Mouse (Mus musculus): ENCODE measurements around the gene Enkur. TPM values are rescaled to one million over a fixed set of nuclear protein-coding genes. Genes with fewer than 3 reads are reported as not detected.
A peak's percentile ranks its signal among the peaks of the same experiment; 100 is the strongest.

Enkur gene
- polyA plus RNA-seq, 1 experiment from 2014 or later, result 2.3 TPM

- Histone ChIP-seq H3K27ac (no peak overlapping the region), H3K36me3 (replicated peaks) (no peaks in the 10 kb centered on the region), H3K4me3 (replicated peaks) (no peak overlapping the region), H3K4me2 (no peak overlapping the region), H3K4me1 (no peaks in the 10 kb centered on the region), H3K9ac (no peak overlapping the region), H3K9me3 (no peaks in the 10 kb centered on the region), H3K27me3 (no peaks in the 10 kb centered on the region)
- ATAC-seq (ENCODE audit: low FRiP score), result no peak
- 92% methylated on average over 9 of the region's 9 CpGs for WGBS
Observed at GRCm38 (mm10) chr2:21222453-21223384, 17.6 kb upstream of the Enkur start.

- H3K27ac ChIP-seq, result no peak overlapping the region
- no peak for ATAC-seq (ENCODE audit: low FRiP score)
- peaks cover 33% of the 10 kb centered on the region for H3K36me3 ChIP-seq (replicated peaks)
- no peak overlapping the region for H3K4me3 ChIP-seq (replicated peaks)
- no peaks in the 10 kb centered on the region for H3K27me3 ChIP-seq
- H3K9me3 ChIP-seq, result no peaks in the 10 kb centered on the region
- no peak overlapping the region for H3K9ac ChIP-seq
- 96% methylated on average over 2 of the region's 2 CpGs for WGBS
- no peaks in the 10 kb centered on the region for H3K4me1 ChIP-seq
- H3K4me2 ChIP-seq, result no peak overlapping the region
Observed at GRCm38 (mm10) chr2:21215284-21215683, 10.1 kb upstream of the Enkur start.

- no peak for ATAC-seq (ENCODE audit: low FRiP score)
- H3K4me1 ChIP-seq, result no peaks in the 10 kb centered on the region
- no peak overlapping the region for H3K9ac ChIP-seq
- H3K27ac ChIP-seq, result no peak overlapping the region
- no peak overlapping the region for H3K4me3 ChIP-seq (replicated peaks)
- peaks cover 33% of the 10 kb centered on the region for H3K36me3 ChIP-seq (replicated peaks)
- H3K9me3 ChIP-seq, result no peaks in the 10 kb centered on the region
- no peak overlapping the region for H3K4me2 ChIP-seq
- H3K27me3 ChIP-seq, result no peaks in the 10 kb centered on the region
Observed at GRCm38 (mm10) chr2:21214322-21214721, 9.2 kb upstream of the Enkur start.

- H3K4me3 ChIP-seq (replicated peaks), result no peak overlapping the region
- H3K4me1 ChIP-seq, result peaks cover 10% of the 10 kb centered on the region
- WGBS, result 90% methylated on average over 6 of the region's 6 CpGs
- H3K27ac ChIP-seq, result no peak overlapping the region
- H3K27me3 ChIP-seq, result no peaks in the 10 kb centered on the region
- ATAC-seq (ENCODE audit: low FRiP score), result no peak
- H3K9ac ChIP-seq, result no peak overlapping the region
- H3K4me2 ChIP-seq, result no peak overlapping the region
- H3K9me3 ChIP-seq, result no peaks in the 10 kb centered on the region
- peaks cover 22% of the 10 kb centered on the region for H3K36me3 ChIP-seq (replicated peaks)
Observed at GRCm38 (mm10) chr2:21211361-21211760, 6.2 kb upstream of the Enkur start.

- H3K4me3 ChIP-seq (replicated peaks), result peak overlapping the region; percentile 64
- peaks cover 1% of the 10 kb centered on the region; the same call in 1 of the 2 replicates for H3K36me3 ChIP-seq (replicated peaks)
- H3K9ac ChIP-seq, result peak overlapping the region; percentile 77
- ATAC-seq (ENCODE audit: low FRiP score), result no peak
- peaks cover 18% of the 10 kb centered on the region for H3K4me1 ChIP-seq
- 41% methylated on average over 6 of the region's 6 CpGs for WGBS
- H3K9me3 ChIP-seq, result no peaks in the 10 kb centered on the region
- peak overlapping the region; percentile 84; the same call in 1 of the 2 replicates for H3K27ac ChIP-seq
- no peaks in the 10 kb centered on the region for H3K27me3 ChIP-seq
- H3K4me2 ChIP-seq, result peak overlapping the region; percentile 74
Observed at GRCm38 (mm10) chr2:21206278-21206677, 1.1 kb upstream of the Enkur start.

- H3K9me3 ChIP-seq, result no peaks in the 10 kb centered on the region
- peak overlapping the region; percentile 64 for H3K4me3 ChIP-seq (replicated peaks)
- WGBS, result under 1% methylated on average over 19 of the region's 19 CpGs
- ATAC-seq (ENCODE audit: low FRiP score), result peak; percentile 89
- no peaks in the 10 kb centered on the region for H3K36me3 ChIP-seq (replicated peaks)
- H3K9ac ChIP-seq, result peak overlapping the region; percentile 77
- no peaks in the 10 kb centered on the region for H3K27me3 ChIP-seq
- peak overlapping the region; percentile 74 for H3K4me2 ChIP-seq
- H3K27ac ChIP-seq, result peak overlapping the region; percentile 84
- H3K4me1 ChIP-seq, result peaks cover 18% of the 10 kb centered on the region
Observed at GRCm38 (mm10) chr2:21205831-21206159, 630 bp upstream of the Enkur start.

- no peaks in the 10 kb centered on the region for H3K36me3 ChIP-seq (replicated peaks)
- no peak overlapping the region for H3K27ac ChIP-seq
- peaks cover 14% of the 10 kb centered on the region for H3K4me1 ChIP-seq
- no peak for ATAC-seq (ENCODE audit: low FRiP score)
- no peak overlapping the region for H3K9ac ChIP-seq
- H3K4me3 ChIP-seq (replicated peaks), result no peak overlapping the region
- no peak overlapping the region for H3K4me2 ChIP-seq
- H3K27me3 ChIP-seq, result no peaks in the 10 kb centered on the region
- 94% methylated on average over 2 of the region's 2 CpGs for WGBS
- no peaks in the 10 kb centered on the region for H3K9me3 ChIP-seq
Observed at GRCm38 (mm10) chr2:21202754-21203153, 2.4 kb downstream of the Enkur start.

GRCm38 (mm10) chr2:21199051-21199450 lies 6.1 kb downstream of the Enkur start:
- Histone ChIP-seq H3K36me3 (replicated peaks) (no peaks in the 10 kb centered on the region), H3K9ac (no peak overlapping the region), H3K4me3 (replicated peaks) (no peak overlapping the region), H3K4me2 (no peak overlapping the region), H3K27me3 (no peaks in the 10 kb centered on the region), H3K4me1 (no peaks in the 10 kb centered on the region), H3K9me3 (peaks cover 3% of the 10 kb centered on the region; the same call in 1 of the 2 replicates), H3K27ac (no peak overlapping the region)
- no peak for ATAC-seq (ENCODE audit: low FRiP score)
- WGBS, result 67% methylated on average over 3 of the region's 3 CpGs

GRCm38 (mm10) chr2:21195233-21195632 lies 9.9 kb downstream of the Enkur start:
- no peaks in the 10 kb centered on the region for H3K27me3 ChIP-seq
- H3K4me1 ChIP-seq, result no peaks in the 10 kb centered on the region
- peaks cover 3% of the 10 kb centered on the region; the same call in 1 of the 2 replicates for H3K9me3 ChIP-seq
- ATAC-seq (ENCODE audit: low FRiP score), result no peak
- H3K9ac ChIP-seq, result no peak overlapping the region
- no peak overlapping the region for H3K4me2 ChIP-seq
- 90% methylated on average over 5 of the region's 5 CpGs for WGBS
- H3K27ac ChIP-seq, result no peak overlapping the region
- H3K4me3 ChIP-seq (replicated peaks), result no peak overlapping the region
- no peaks in the 10 kb centered on the region for H3K36me3 ChIP-seq (replicated peaks)

GRCm38 (mm10) chr2:21191232-21191631 lies 13.9 kb downstream of the Enkur start:
- H3K27ac ChIP-seq, result no peak overlapping the region
- no peaks in the 10 kb centered on the region for H3K27me3 ChIP-seq
- H3K36me3 ChIP-seq (replicated peaks), result no peaks in the 10 kb centered on the region
- 81% methylated on average over 1 of the region's 1 CpGs for WGBS
- H3K4me1 ChIP-seq, result no peaks in the 10 kb centered on the region
- no peaks in the 10 kb centered on the region for H3K9me3 ChIP-seq
- H3K4me2 ChIP-seq, result no peak overlapping the region
- no peak for ATAC-seq (ENCODE audit: low FRiP score)
- H3K4me3 ChIP-seq (replicated peaks), result no peak overlapping the region
- no peak overlapping the region for H3K9ac ChIP-seq

GRCm38 (mm10) chr2:21188610-21189009 lies 16.6 kb downstream of the Enkur start:
- no peaks in the 10 kb centered on the region for H3K36me3 ChIP-seq (replicated peaks)
- H3K9me3 ChIP-seq, result no peaks in the 10 kb centered on the region
- 72% methylated on average over 4 of the region's 4 CpGs for WGBS
- H3K4me1 ChIP-seq, result no peaks in the 10 kb centered on the region
- ATAC-seq (ENCODE audit: low FRiP score), result 0 out of 2 replicates have a peak, but pooled peaks have one; percentile 20
- no peak overlapping the region for H3K4me2 ChIP-seq
- no peaks in the 10 kb centered on the region for H3K27me3 ChIP-seq
- no peak overlapping the region for H3K4me3 ChIP-seq (replicated peaks)
- H3K27ac ChIP-seq, result no peak overlapping the region
- H3K9ac ChIP-seq, result no peak overlapping the region

GRCm38 (mm10) chr2:21187576-21187975 lies 17.6 kb downstream of the Enkur start:
- H3K9me3 ChIP-seq, result no peaks in the 10 kb centered on the region
- H3K4me2 ChIP-seq, result no peak overlapping the region
- no peak overlapping the region for H3K9ac ChIP-seq
- WGBS, result 56% methylated on average over 7 of the region's 7 CpGs
- H3K4me1 ChIP-seq, result no peaks in the 10 kb centered on the region
- no peaks in the 10 kb centered on the region for H3K27me3 ChIP-seq
- ATAC-seq (ENCODE audit: low FRiP score), result no peak; the same call in 1 of the 2 replicates
- no peaks in the 10 kb centered on the region for H3K36me3 ChIP-seq (replicated peaks)
- H3K4me3 ChIP-seq (replicated peaks), result no peak overlapping the region
- H3K27ac ChIP-seq, result no peak overlapping the region

GRCm38 (mm10) chr2:21182811-21183210 lies 22.4 kb downstream of the Enkur start:
- no peak overlapping the region for H3K4me3 ChIP-seq (replicated peaks)
- H3K36me3 ChIP-seq (replicated peaks), result no peaks in the 10 kb centered on the region
- WGBS, result 80% methylated on average over 1 of the region's 1 CpGs
- H3K27me3 ChIP-seq, result no peaks in the 10 kb centered on the region
- ATAC-seq (ENCODE audit: low FRiP score), result no peak
- H3K9me3 ChIP-seq, result no peaks in the 10 kb centered on the region
- no peak overlapping the region for H3K27ac ChIP-seq
- no peak overlapping the region for H3K4me2 ChIP-seq
- H3K4me1 ChIP-seq, result no peaks in the 10 kb centered on the region
- no peak overlapping the region for H3K9ac ChIP-seq

Measured in forebrain, embryonic 12.5 days (tissue).